Mouse (Mus musculus): ENCODE data around the gene U2surp. TPM values are rescaled to one million over a fixed set of nuclear protein-coding genes. Genes with fewer than 3 reads are reported as not detected.

U2surp gene
- polyA plus RNA-seq, 1 experiment from 2014 or later = 135 TPM

DNA sequence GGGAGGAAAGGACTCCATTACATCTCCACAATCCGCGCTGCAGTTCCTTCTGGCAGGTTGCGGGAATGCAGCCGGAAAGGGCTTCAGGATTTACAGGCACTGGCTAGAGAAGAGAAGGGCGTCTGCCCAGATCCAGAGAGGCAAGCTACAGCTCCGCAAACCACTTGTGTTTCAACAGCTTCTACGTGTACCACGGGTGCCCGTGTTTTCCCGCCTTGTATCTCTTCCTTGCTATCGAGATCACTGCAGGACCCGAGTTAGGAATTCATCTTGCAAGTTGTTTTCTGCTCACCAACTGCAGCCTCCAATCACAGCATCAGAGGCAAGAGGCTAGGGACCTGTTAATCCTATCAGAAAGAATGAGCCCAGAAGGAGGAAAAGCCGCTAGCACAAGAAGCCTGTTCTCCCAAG lies 69.5 kb downstream of the U2surp start:
- H3K36me3 ChIP-seq (ENCODE audit: control insufficient read depth, insufficient read depth, low read length) = no peaks in the 10 kb centered on the region
- peak overlapping the region; percentile 21 for H3K4me3 ChIP-seq (ENCODE audit: low read length)
- 0 out of 2 replicates have a peak, but pooled peaks cover 2% of the 10 kb centered on the region for H3K4me1 ChIP-seq (replicated peaks; ENCODE audit: control insufficient read depth, insufficient read depth, low read length)
- peak overlapping the region; percentile 45 for H3K4me2 ChIP-seq (ENCODE audit: low read depth, low read length)
- no peaks in the 10 kb centered on the region for H3K9me3 ChIP-seq (ENCODE audit: control insufficient read depth, low read length)
- ATAC-seq (ENCODE audit: low read depth) = peak; percentile 60; the same call in 1 of the 2 replicates
- 9% methylated on average over 13 of the region's 13 CpGs for WGBS
- no peak overlapping the region for H3K27ac ChIP-seq (ENCODE audit: low read length)
- H3K9ac ChIP-seq (ENCODE audit: low read length) = no peak overlapping the region
- no peaks in the 10 kb centered on the region for H3K27me3 ChIP-seq (ENCODE audit: control insufficient read depth, insufficient read depth, low read depth, low read length)

DNA sequence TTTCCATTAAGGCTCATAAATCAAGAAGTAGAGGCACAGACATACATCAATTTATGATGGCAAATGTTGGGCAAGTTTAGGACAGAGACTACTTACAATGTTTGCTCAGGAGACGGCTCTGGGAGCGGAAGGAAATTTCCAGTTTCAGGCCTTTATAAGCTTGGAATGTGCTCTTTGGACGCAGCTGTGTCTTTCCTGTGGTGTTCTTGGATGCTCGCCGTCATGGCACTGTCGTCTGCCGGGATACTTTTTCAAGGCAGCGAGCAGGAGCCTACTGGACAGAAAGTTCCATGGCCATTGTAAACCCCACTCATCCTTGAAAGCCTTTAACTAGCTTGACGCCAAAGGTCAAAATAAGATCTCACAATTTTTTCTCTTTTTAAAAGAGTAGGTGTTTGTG lies 73.9 kb downstream of the U2surp start:
- no peak overlapping the region for H3K9ac ChIP-seq (ENCODE audit: low read length)
- ATAC-seq (ENCODE audit: low read depth) = no peak
- 65% methylated on average over 9 of the region's 9 CpGs for WGBS
- no peaks in the 10 kb centered on the region for H3K27me3 ChIP-seq (ENCODE audit: control insufficient read depth, insufficient read depth, low read depth, low read length)
- no peaks in the 10 kb centered on the region for H3K36me3 ChIP-seq (ENCODE audit: control insufficient read depth, insufficient read depth, low read length)
- no peak overlapping the region for H3K4me2 ChIP-seq (ENCODE audit: low read depth, low read length)
- no peaks in the 10 kb centered on the region for H3K9me3 ChIP-seq (ENCODE audit: control insufficient read depth, low read length)
- H3K4me1 ChIP-seq (replicated peaks; ENCODE audit: control insufficient read depth, insufficient read depth, low read length) = 0 out of 2 replicates have a peak, but pooled peaks cover 2% of the 10 kb centered on the region
- H3K27ac ChIP-seq (ENCODE audit: low read length) = no peak overlapping the region
- no peak overlapping the region for H3K4me3 ChIP-seq (ENCODE audit: low read length)

DNA sequence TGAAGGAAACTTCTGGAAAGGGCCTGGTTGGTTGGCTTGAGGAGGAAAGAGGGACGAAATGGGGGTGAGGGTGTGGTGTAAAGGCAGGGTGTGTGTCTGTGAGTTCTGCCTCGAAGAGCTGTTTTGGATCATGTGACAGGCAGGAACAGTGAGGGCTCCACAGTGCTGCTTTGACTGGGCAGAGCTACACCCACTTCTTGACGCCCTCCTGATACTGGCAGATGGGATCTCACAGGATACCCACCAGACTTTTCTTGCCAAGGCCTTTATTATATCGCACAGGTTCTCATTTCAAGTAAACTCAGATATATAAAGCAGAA lies 75.5 kb downstream of the U2surp start:
- ATAC-seq (ENCODE audit: low read depth) = no peak
- no peak overlapping the region for H3K9ac ChIP-seq (ENCODE audit: low read length)
- no peaks in the 10 kb centered on the region for H3K9me3 ChIP-seq (ENCODE audit: control insufficient read depth, low read length)
- no peaks in the 10 kb centered on the region for H3K36me3 ChIP-seq (ENCODE audit: control insufficient read depth, insufficient read depth, low read length)
- H3K27ac ChIP-seq (ENCODE audit: low read length) = no peak overlapping the region
- H3K4me3 ChIP-seq (ENCODE audit: low read length) = no peak overlapping the region
- no peak overlapping the region for H3K4me2 ChIP-seq (ENCODE audit: low read depth, low read length)
- no peaks in the 10 kb centered on the region for H3K4me1 ChIP-seq (replicated peaks; ENCODE audit: control insufficient read depth, insufficient read depth, low read length)
- WGBS = 66% methylated on average over 4 of the region's 4 CpGs
- H3K27me3 ChIP-seq (ENCODE audit: control insufficient read depth, insufficient read depth, low read depth, low read length) = no peaks in the 10 kb centered on the region

DNA sequence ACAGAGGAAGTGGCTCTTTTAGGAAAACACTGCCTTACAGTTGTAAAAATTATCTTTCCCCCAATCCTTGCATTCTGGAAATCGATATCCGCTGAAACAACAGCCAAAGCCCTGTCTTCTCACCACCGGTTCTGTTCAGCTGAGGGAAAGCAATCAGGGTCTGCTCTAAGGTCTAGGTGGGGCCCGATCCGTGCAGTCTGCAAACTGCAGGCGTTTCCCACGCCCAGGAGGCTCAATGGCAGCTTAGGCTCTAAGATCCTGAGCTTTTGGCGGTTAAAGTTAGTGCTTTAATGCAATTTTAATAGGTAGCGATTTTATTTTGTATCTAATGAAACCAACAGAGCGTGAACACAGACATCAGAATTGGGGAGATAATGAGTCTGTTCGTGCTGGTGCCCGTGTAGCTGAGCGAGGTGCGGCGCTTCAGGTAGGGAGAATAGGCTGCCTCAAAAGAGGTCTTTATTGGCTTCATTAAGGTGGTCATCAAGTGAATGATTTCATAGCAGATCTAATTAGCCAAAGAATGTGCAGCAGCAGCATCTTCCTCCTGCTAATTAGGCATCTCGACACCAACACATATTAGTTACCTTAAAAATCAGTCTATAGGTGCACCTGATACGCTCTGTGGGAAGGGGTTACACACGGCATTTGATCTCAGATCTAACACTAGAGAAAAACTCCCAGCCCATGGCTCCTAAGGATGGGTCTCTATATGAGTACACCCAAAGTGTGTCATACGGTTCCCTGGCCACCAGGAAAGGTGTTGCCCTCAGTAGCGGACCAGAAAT lies 76.1 kb downstream of the U2surp start:
- no peak overlapping the region for H3K27ac ChIP-seq (ENCODE audit: low read length)
- no peak for ATAC-seq (ENCODE audit: low read depth)
- no peak overlapping the region for H3K4me3 ChIP-seq (ENCODE audit: low read length)
- WGBS = 74% methylated on average over 20 of the region's 20 CpGs
- H3K9ac ChIP-seq (ENCODE audit: low read length) = no peak overlapping the region
- H3K9me3 ChIP-seq (ENCODE audit: control insufficient read depth, low read length) = no peaks in the 10 kb centered on the region
- no peaks in the 10 kb centered on the region for H3K36me3 ChIP-seq (ENCODE audit: control insufficient read depth, insufficient read depth, low read length)
- H3K4me1 ChIP-seq (replicated peaks; ENCODE audit: control insufficient read depth, insufficient read depth, low read length) = no peaks in the 10 kb centered on the region
- no peak overlapping the region for H3K4me2 ChIP-seq (ENCODE audit: low read depth, low read length)
- H3K27me3 ChIP-seq (ENCODE audit: control insufficient read depth, insufficient read depth, low read depth, low read length) = no peaks in the 10 kb centered on the region

DNA sequence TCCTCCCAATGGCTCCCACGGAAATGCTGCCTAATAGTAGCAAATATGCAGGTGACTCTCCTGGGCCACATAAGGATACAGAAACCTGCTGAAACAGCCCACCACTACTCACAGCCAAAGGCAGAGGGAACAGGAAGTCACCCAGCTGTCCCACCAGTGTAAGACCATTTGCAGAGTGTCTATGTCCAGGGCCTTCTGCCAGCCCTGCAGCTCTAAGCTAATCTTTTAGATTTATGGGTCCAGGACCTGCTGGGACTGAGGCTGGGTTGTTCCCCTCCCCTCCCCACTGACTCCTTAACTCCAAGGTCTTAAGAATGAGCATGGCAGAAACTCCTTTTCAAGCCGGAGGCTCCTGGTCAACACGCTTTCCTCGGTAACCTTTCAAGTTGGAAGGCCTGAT lies 83.5 kb downstream of the U2surp start:
- WGBS = 79% methylated on average over 4 of the region's 4 CpGs

DNA sequence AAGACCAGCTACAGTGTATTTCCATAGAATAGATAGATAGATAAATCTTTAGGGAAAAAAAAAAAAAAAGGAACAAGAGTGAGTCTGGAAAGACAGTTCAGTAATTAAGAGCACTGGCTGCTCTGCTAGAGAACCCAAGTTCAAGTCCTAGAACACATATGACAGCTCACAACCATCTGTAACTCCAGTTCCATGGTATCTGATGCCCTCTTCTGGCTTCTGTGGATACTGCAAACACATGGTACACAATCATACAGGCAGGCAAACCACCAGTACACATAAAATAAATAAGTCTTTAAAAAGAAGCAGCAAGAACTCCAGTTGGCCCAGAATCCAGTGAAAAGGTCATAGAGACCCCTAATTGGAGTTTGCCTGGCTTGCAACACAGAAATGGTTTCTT lies 97.9 kb downstream of the U2surp start:
- Histone ChIP-seq H3K4me2 (ENCODE audit: low read depth, low read length) (no peak overlapping the region), H3K9ac (ENCODE audit: low read length) (no peak overlapping the region), H3K4me3 (ENCODE audit: low read length) (no peak overlapping the region), H3K27me3 (ENCODE audit: control insufficient read depth, insufficient read depth, low read depth, low read length) (peaks cover 3% of the 10 kb centered on the region), H3K36me3 (ENCODE audit: control insufficient read depth, insufficient read depth, low read length) (no peaks in the 10 kb centered on the region), H3K27ac (ENCODE audit: low read length) (no peak overlapping the region), H3K9me3 (ENCODE audit: control insufficient read depth, low read length) (no peaks in the 10 kb centered on the region), H3K4me1 (replicated peaks; ENCODE audit: control insufficient read depth, insufficient read depth, low read length) (no peaks in the 10 kb centered on the region)
- no peak for ATAC-seq (ENCODE audit: low read depth)

More for the DNA sequence above, 83.5 kb downstream of the U2surp start:
- no peaks in the 10 kb centered on the region for H3K36me3 ChIP-seq (ENCODE audit: control insufficient read depth, insufficient read depth, low read length)
- H3K9ac ChIP-seq (ENCODE audit: low read length) = no peak overlapping the region
- ATAC-seq (ENCODE audit: low read depth) = 0 out of 2 replicates have a peak, but pooled peaks have one; percentile 56
- no peaks in the 10 kb centered on the region for H3K27me3 ChIP-seq (ENCODE audit: control insufficient read depth, insufficient read depth, low read depth, low read length)
- no peak overlapping the region for H3K27ac ChIP-seq (ENCODE audit: low read length)
- no peak overlapping the region for H3K4me3 ChIP-seq (ENCODE audit: low read length)
- no peaks in the 10 kb centered on the region for H3K4me1 ChIP-seq (replicated peaks; ENCODE audit: control insufficient read depth, insufficient read depth, low read length)
- no peaks in the 10 kb centered on the region for H3K9me3 ChIP-seq (ENCODE audit: control insufficient read depth, low read length)
- H3K4me2 ChIP-seq (ENCODE audit: low read depth, low read length) = no peak overlapping the region

DNA sequence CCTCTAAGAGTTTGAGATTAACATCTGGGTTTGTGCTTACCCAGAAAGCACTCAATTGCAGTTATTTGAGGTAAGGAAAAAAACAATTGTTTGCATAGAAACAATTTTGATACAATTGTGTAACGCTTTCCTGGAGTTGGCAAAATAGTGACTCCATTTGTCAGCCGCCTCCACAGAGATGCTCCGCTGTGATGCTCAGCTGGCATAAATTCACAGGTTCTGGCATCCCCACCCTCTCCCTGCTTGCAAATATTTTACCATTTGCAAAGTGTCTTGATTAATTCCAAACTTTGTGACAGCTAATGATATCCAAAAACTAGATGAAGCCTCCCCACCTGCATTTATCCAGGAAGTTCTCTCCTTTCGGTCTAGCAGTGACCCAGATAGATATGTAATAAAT lies 99.7 kb downstream of the U2surp start:
- H3K27ac ChIP-seq (ENCODE audit: low read length) = no peak overlapping the region
- H3K9ac ChIP-seq (ENCODE audit: low read length) = no peak overlapping the region
- H3K4me1 ChIP-seq (replicated peaks; ENCODE audit: control insufficient read depth, insufficient read depth, low read length) = peaks cover 4% of the 10 kb centered on the region; the same call in 1 of the 2 replicates
- H3K4me2 ChIP-seq (ENCODE audit: low read depth, low read length) = no peak overlapping the region
- H3K4me3 ChIP-seq (ENCODE audit: low read length) = no peak overlapping the region
- no peaks in the 10 kb centered on the region for H3K9me3 ChIP-seq (ENCODE audit: control insufficient read depth, low read length)
- WGBS = 72% methylated on average over 4 of the region's 4 CpGs
- ATAC-seq (ENCODE audit: low read depth) = no peak
- peaks cover 5% of the 10 kb centered on the region for H3K27me3 ChIP-seq (ENCODE audit: control insufficient read depth, insufficient read depth, low read depth, low read length)
- H3K36me3 ChIP-seq (ENCODE audit: control insufficient read depth, insufficient read depth, low read length) = no peaks in the 10 kb centered on the region

DNA sequence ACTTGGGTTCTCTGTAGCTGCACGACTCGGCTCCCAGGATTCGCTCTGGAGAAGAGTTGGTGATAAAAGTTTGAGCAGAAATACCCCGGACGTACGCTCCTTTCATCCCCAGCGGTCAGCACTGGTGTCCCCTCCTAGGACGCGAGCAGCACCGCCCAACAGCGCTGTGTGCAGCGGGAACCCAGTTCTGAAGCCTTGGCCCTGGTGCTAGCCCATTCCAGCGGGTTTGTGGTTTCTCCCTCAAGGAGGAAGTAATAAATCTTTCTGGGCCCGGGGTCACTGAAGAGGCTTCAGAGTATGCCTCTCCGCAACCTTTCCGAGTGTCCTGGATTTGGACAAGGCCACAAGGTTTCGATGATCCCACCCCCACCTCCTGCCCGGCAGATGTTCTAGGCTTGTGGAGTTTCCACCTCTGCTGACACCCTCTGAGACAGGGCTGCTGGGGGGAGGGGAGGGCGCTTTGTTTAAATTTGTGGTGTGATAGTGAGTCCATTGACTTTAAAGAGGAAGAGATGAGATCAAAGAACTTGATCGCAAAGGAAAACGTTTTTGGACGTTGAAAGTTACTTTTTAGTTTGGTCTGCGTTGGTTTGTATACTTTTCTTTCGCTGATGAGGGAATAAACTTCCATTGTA lies 104.1 kb downstream of the U2surp start:
- Histone ChIP-seq H3K9me3 (ENCODE audit: control insufficient read depth, low read length) (no peaks in the 10 kb centered on the region), H3K27ac (ENCODE audit: low read length) (peak overlapping the region; percentile 87), H3K4me3 (ENCODE audit: low read length) (peak overlapping the region; percentile 78), H3K4me1 (replicated peaks; ENCODE audit: control insufficient read depth, insufficient read depth, low read length) (peaks cover 16% of the 10 kb centered on the region), H3K27me3 (ENCODE audit: control insufficient read depth, insufficient read depth, low read depth, low read length) (peaks cover 22% of the 10 kb centered on the region), H3K36me3 (ENCODE audit: control insufficient read depth, insufficient read depth, low read length) (no peaks in the 10 kb centered on the region; the same call in 1 of the 2 replicates), H3K4me2 (ENCODE audit: low read depth, low read length) (peak overlapping the region; percentile 92), H3K9ac (ENCODE audit: low read length) (peak overlapping the region; percentile 73)
- under 1% methylated on average over 24 of the region's 24 CpGs for WGBS
- ATAC-seq (ENCODE audit: low read depth) = peak; percentile 63
